ENCODE assay signal across 27 mouse cellular contexts in genomic region chr11:100552842-100553241, GRCm38 (mm10). TPM values are rescaled to one million over a fixed set of nuclear protein-coding genes. Genes with fewer than 3 reads are reported as not detected.
DNase-seq lines count a peak whose midpoint lies in the region; ATAC-seq and TF ChIP-seq lines count a peak whose summit lies in the region.
"Had no signal": no experiment of that assay in that cellular context is flagged by ENCODE, and none has a peak within 500 bp of the region (broad histone marks: within the 10 kb centered on the region; RNA-seq: fewer than 3 reads in every experiment).

No protein-coding gene starts in this region.

- H3K4me2 ChIP-seq in midbrain, embryonic 11.5 days, result no peak overlapping the region
- no peak overlapping the region for H3K4me2 ChIP-seq in lung, postnatal 0 days (replicated peaks; ENCODE audit: low read depth, low read length)
- H3K4me2 ChIP-seq: heart, embryonic 15.5 days; hindbrain, embryonic 14.5 days; liver, embryonic 12.5 days; lung, embryonic 14.5 days; midbrain, embryonic 15.5 days; neural tube, embryonic 15.5 days had no signal

- H3K4me3 ChIP-seq in midbrain, embryonic 11.5 days (ENCODE audit: low read depth, low read length), result no peak overlapping the region
- no peak overlapping the region for H3K4me3 ChIP-seq in midbrain, embryonic 10.5 days
- no peak overlapping the region for H3K4me3 ChIP-seq in lung, postnatal 0 days (ENCODE audit: low read depth, low read length)
- H3K4me3 ChIP-seq: forebrain, embryonic 10.5 days; heart, adult 2 months; heart, embryonic 15.5 days; liver, embryonic 12.5 days; megakaryocyte, embryonic 14.5 days; midbrain, embryonic 15.5 days; neural tube, embryonic 15.5 days had no signal

- H3K27me3 ChIP-seq in midbrain, embryonic 11.5 days (ENCODE audit: control insufficient read depth, insufficient read depth, low read length), result no peaks in the 10 kb centered on the region
- peaks cover 7% of the 10 kb centered on the region; the same call in 1 of the 2 replicates for H3K27me3 ChIP-seq in midbrain, embryonic 10.5 days (ENCODE audit: low read depth, poor library complexity, severe bottlenecking)
- no peaks in the 10 kb centered on the region for H3K27me3 ChIP-seq in lung, postnatal 0 days (replicated peaks; ENCODE audit: insufficient read depth, low read length)
- H3K27me3 ChIP-seq: heart, embryonic 15.5 days; liver, embryonic 12.5 days; neural tube, embryonic 15.5 days had no signal

- peak; percentile 52 for DNase-seq in adrenal gland, adult 2 months
- no peak for DNase-seq in adrenal gland, postnatal 4 days (ENCODE audit: low spot score in 2 of 2)
- peak; percentile 17 for DNase-seq in midbrain, embryonic 11.5 days (ENCODE audit: low spot score, missing footprints)
- DNase-seq in midbrain, embryonic 10.5 days (ENCODE audit: low spot score), result no peak
- peak; percentile 88 for DNase-seq in lung, postnatal 0 days (ENCODE audit: low spot score)
- DNase-seq in right cerebral cortex, postnatal 36 days (ENCODE audit: low spot score in 2 of 2), result no peak
- no peak for DNase-seq in left cerebral cortex, adult 9 months (ENCODE audit: low spot score in 2 of 2)
- no peak for DNase-seq in urinary bladder, postnatal 25 days (ENCODE audit: low spot score)
- DNase-seq: cerebellum, adult 11-12 months; cerebellum, postnatal 14 days; gastrocnemius, postnatal 25 days; heart, adult 2 months; heart, postnatal 4 days; kidney, adult 18-20 months; kidney, postnatal 14 days; lung, embryonic 14.5 days; thymus, adult 2 months; thymus, postnatal 4 days had no signal

- no peak overlapping the region for H3K27ac ChIP-seq in midbrain, embryonic 11.5 days (ENCODE audit: low read depth, low read length)
- no peak overlapping the region for H3K27ac ChIP-seq in midbrain, embryonic 10.5 days (replicated peaks)
- H3K27ac ChIP-seq in lung, postnatal 0 days (ENCODE audit: low read length), result no peak overlapping the region
- H3K27ac ChIP-seq: forebrain, embryonic 10.5 days; heart, adult 2 months; heart, embryonic 15.5 days; hindbrain, embryonic 14.5 days; liver, embryonic 12.5 days; midbrain, embryonic 15.5 days; neural tube, embryonic 15.5 days; stomach, postnatal 0 days had no signal

- no peak overlapping the region for H3K9ac ChIP-seq in midbrain, embryonic 11.5 days (ENCODE audit: low read length)
- H3K9ac ChIP-seq in lung, postnatal 0 days (replicated peaks; ENCODE audit: low read depth), result no peak overlapping the region
- H3K9ac ChIP-seq: heart, embryonic 15.5 days; hindbrain, embryonic 14.5 days; liver, embryonic 12.5 days; lung, embryonic 14.5 days; midbrain, embryonic 15.5 days; neural tube, embryonic 15.5 days had no signal

- H3K36me3 ChIP-seq in midbrain, embryonic 11.5 days (ENCODE audit: control insufficient read depth, insufficient read depth, low read length), result no peaks in the 10 kb centered on the region
- H3K36me3 ChIP-seq in midbrain, embryonic 10.5 days, result no peaks in the 10 kb centered on the region
- H3K36me3 ChIP-seq in lung, postnatal 0 days (ENCODE audit: insufficient read depth, low read length), result no peaks in the 10 kb centered on the region
- H3K36me3 ChIP-seq: forebrain, embryonic 10.5 days; heart, embryonic 15.5 days; liver, embryonic 12.5 days; midbrain, embryonic 15.5 days; neural tube, embryonic 15.5 days had no signal

- ATAC-seq in midbrain, embryonic 11.5 days (ENCODE audit: low FRiP score), result no peak
- peak; percentile 93 for ATAC-seq in lung, postnatal 0 days
- ATAC-seq: inflammation-experienced regulatory T-cells, adult 6 months; liver, embryonic 12.5 days; midbrain, embryonic 15.5 days had no signal

- no peak for TF ChIP-seq EP300 in lung, postnatal 0 days (IDR thresholded peaks at IDR 0.05)

- no peaks in the 10 kb centered on the region for H3K4me1 ChIP-seq in midbrain, embryonic 11.5 days (ENCODE audit: control insufficient read depth, insufficient read depth, low read length)
- H3K4me1 ChIP-seq in midbrain, embryonic 10.5 days, result peaks cover 7% of the 10 kb centered on the region; the same call in 1 of the 2 replicates
- H3K4me1 ChIP-seq in lung, postnatal 0 days (ENCODE audit: insufficient read depth, low read depth, low read length), result no peaks in the 10 kb centered on the region
- H3K4me1 ChIP-seq: midbrain, embryonic 15.5 days had no signal

- no peak for TF ChIP-seq CTCF in lung, postnatal 0 days (IDR thresholded peaks at IDR 0.05)

- WGBS in midbrain, embryonic 11.5 days, result 78% methylated on average over 4 of the region's 4 CpGs
- WGBS in midbrain, embryonic 10.5 days, result 85% methylated on average over 4 of the region's 4 CpGs
- WGBS in lung, postnatal 0 days, result 46% methylated on average over 4 of the region's 4 CpGs

- no peaks in the 10 kb centered on the region for H3K9me3 ChIP-seq in midbrain, embryonic 11.5 days (ENCODE audit: control insufficient read depth, low read length)
- H3K9me3 ChIP-seq in midbrain, embryonic 10.5 days (replicated peaks), result no peaks in the 10 kb centered on the region
- H3K9me3 ChIP-seq in lung, postnatal 0 days (ENCODE audit: low read length), result no peaks in the 10 kb centered on the region
- H3K9me3 ChIP-seq: forebrain, embryonic 10.5 days; heart, embryonic 15.5 days; liver, embryonic 12.5 days; megakaryocyte, embryonic 14.5 days; midbrain, embryonic 15.5 days; neural tube, embryonic 15.5 days had no signal

RNA-seq across cellular contexts. Expression of gene Ttc25, which starts 7.4 kb away (rescaled TPM):
- 10 to 100 TPM in 1 of 2 experiments, 1 to 10 TPM in 1; 3.5 to 11.4 TPM for total RNA-seq in adrenal gland, adult 2 months (2021)
- 1.3 and 1.6 TPM in 2 replicates for polyA plus RNA-seq in adrenal gland, adult 2 months (2012; rRNA removed)
- total RNA-seq in adrenal gland, postnatal 4 days (2021), result 1 to 10 TPM; 2.2 TPM
- polyA plus RNA-seq in midbrain, embryonic 11.5 days (2014; fragmentation: Nextera tagmentation; extraction: Ambion mirVana), result 1.4 and 1.8 TPM in 2 replicates
- polyA plus RNA-seq in midbrain, embryonic 10.5 days (2016; fragmentation: Nextera tagmentation; extraction: Ambion mirVana), result 1.9 and 2.3 TPM in 2 replicates
- 3.5 and 4.9 TPM in 2 replicates for polyA plus RNA-seq in lung, postnatal 0 days (2015; fragmentation: Nextera tagmentation; extraction: Ambion mirVana)

RNA-seq across cellular contexts. Expression of gene Cnp, which starts 21.9 kb away (rescaled TPM):
- 10 to 100 TPM; 38.3 to 55.4 TPM for total RNA-seq in adrenal gland, adult 2 months (2021)
- 29.4 and 36.5 TPM in 2 replicates for polyA plus RNA-seq in adrenal gland, adult 2 months (2012; rRNA removed)
- total RNA-seq in adrenal gland, postnatal 4 days (2021), result 10 to 100 TPM; 49.5 to 51.3 TPM
- polyA plus RNA-seq in midbrain, embryonic 11.5 days (2014; fragmentation: Nextera tagmentation; extraction: Ambion mirVana), result 15.7 and 16.9 TPM in 2 replicates
- polyA plus RNA-seq in midbrain, embryonic 10.5 days (2016; fragmentation: Nextera tagmentation; extraction: Ambion mirVana), result 17.7 and 22.6 TPM in 2 replicates
- 31.4 and 33.8 TPM in 2 replicates for polyA plus RNA-seq in lung, postnatal 0 days (2015; fragmentation: Nextera tagmentation; extraction: Ambion mirVana)

RNA-seq across cellular contexts. Expression of gene Acly, which starts 25.0 kb away (rescaled TPM):
- 1,000 to 10,000 TPM; 1,249 to 2,157 TPM for total RNA-seq in adrenal gland, adult 2 months (2021)
- 567 and 624 TPM in 2 replicates for polyA plus RNA-seq in adrenal gland, adult 2 months (2012; rRNA removed)
- 100 to 1,000 TPM; 420 to 464 TPM for total RNA-seq in adrenal gland, postnatal 4 days (2021)
- 298 and 314 TPM in 2 replicates for polyA plus RNA-seq in midbrain, embryonic 11.5 days (2014; fragmentation: Nextera tagmentation; extraction: Ambion mirVana)
- polyA plus RNA-seq in midbrain, embryonic 10.5 days (2016; fragmentation: Nextera tagmentation; extraction: Ambion mirVana), result 312 and 380 TPM in 2 replicates
- polyA plus RNA-seq in lung, postnatal 0 days (2015; fragmentation: Nextera tagmentation; extraction: Ambion mirVana), result 85.7 and 92.9 TPM in 2 replicates

Comparison
In these comparisons a context has a peak if more than half of its experiments do, and no peak if none do; other contexts are left out.
1. DNase-seq: peak in adrenal gland, adult 2 months (single experiment), midbrain, embryonic 11.5 days (single experiment) and lung, postnatal 0 days (single experiment); none in adrenal gland, postnatal 4 days (0 of 2), midbrain, embryonic 10.5 days (single experiment), right cerebral cortex, postnatal 36 days (0 of 2), left cerebral cortex, adult 9 months (0 of 2) and urinary bladder, postnatal 25 days (single experiment).